Mouse (Mus musculus) brain, adult 10 weeks (tissue): Measurements from ENCODE around the gene Npas4. TPM values are rescaled to one million over a fixed set of nuclear protein-coding genes. Genes with fewer than 3 reads are reported as not detected.

Experiments used
- polyA plus RNA-seq: library from polyadenylated mRNA; stranded (reverse); fragments of 350-450 nt; fragmentation: Illumina TruSeq; extraction: RNeasy Lipid Tissue Mini Kit (QIAGEN cat#74804); gene quantifications from one replicate; pipeline ENCODE4 v1.2.3, GENCODE M21; 2015; ENCODE audit warnings: low read depth, low replicate concordance

Npas4 gene
- 12.4 TPM for polyA plus RNA-seq

GRCm38 (mm10) chr19:4990256-4990625 is at the start of gene Npas4:
Gene Npas4, minus strand, starts transcription at chr19:4990316.

GRCm38 (mm10) chr19:5038709-5039156 is 48.6 kb upstream of the Npas4 start, which contains the start of the genes B4gat1 and AC124502.3:
Gene B4gat1, plus strand, starts transcription at chr19:5038826.
Gene AC124502.3, plus strand, starts transcription at chr19:5038891.

GRCm38 (mm10) chr19:5023621-5024479 is 33.7 kb upstream of the Npas4 start, which contains the start of gene Slc29a2:
Gene Slc29a2, plus strand, starts transcription at chr19:5023860.

GRCm38 (mm10) chr19:4961928-4962601 is 28.1 kb downstream of the Npas4 start, which contains the start of gene Mrpl11:
Gene Mrpl11, plus strand, starts transcription at chr19:4962147.

GRCm38 (mm10) chr19:4942551-4943252 is 47.4 kb downstream of the Npas4 start, which contains the start of gene Peli3:
Gene Peli3, minus strand, starts transcription at chr19:4943127.

Other genes with a start within 250 kb of the Npas4 start
- gene Rbm4b, start 233.8 kb downstream of the Npas4 start, polyA plus RNA-seq: 28.5 TPM
- gene Rbm4, start 196.4 kb downstream of the Npas4 start, polyA plus RNA-seq: 41.4 TPM
- gene Gm21992, start 178.7 kb downstream of the Npas4 start, polyA plus RNA-seq: 15.5 TPM
- 18.0 TPM for gene Rbm14, start 178.7 kb downstream of the Npas4 start, polyA plus RNA-seq
- gene Ccs, start 151.0 kb downstream of the Npas4 start, polyA plus RNA-seq: 37.6 TPM
- 1.8 TPM for gene Ccdc87, start 150.9 kb downstream of the Npas4 start, polyA plus RNA-seq
- 85.3 TPM for gene Ctsf, start 135.2 kb downstream of the Npas4 start, polyA plus RNA-seq
- gene Actn3, start 112.4 kb downstream of the Npas4 start, polyA plus RNA-seq: 1.2 TPM
- 23.6 TPM for gene Zdhhc24, start 111.6 kb downstream of the Npas4 start, polyA plus RNA-seq
- gene Bbs1, start 83.7 kb downstream of the Npas4 start, polyA plus RNA-seq: 26.4 TPM
- 45.4 TPM for gene Dpp3, start 62.0 kb downstream of the Npas4 start, polyA plus RNA-seq
- gene Peli3, start 47.2 kb downstream of the Npas4 start, polyA plus RNA-seq: 16.6 TPM
- gene Mrpl11, start 28.2 kb downstream of the Npas4 start, polyA plus RNA-seq: 106 TPM
- gene Slc29a2, start 33.5 kb upstream of the Npas4 start, polyA plus RNA-seq: 14.1 TPM
- gene B4gat1, start 48.5 kb upstream of the Npas4 start, polyA plus RNA-seq: 133 TPM
- 3.9 TPM for gene AC124502.3, start 48.6 kb upstream of the Npas4 start, polyA plus RNA-seq
- gene Brms1, start 51.0 kb upstream of the Npas4 start, polyA plus RNA-seq: 31.7 TPM
- 38.7 TPM for gene Rin1, start 60.2 kb upstream of the Npas4 start, polyA plus RNA-seq
- 3.2 TPM for gene Cd248, start 77.8 kb upstream of the Npas4 start, polyA plus RNA-seq
- gene Tmem151a, start 95.2 kb upstream of the Npas4 start, polyA plus RNA-seq: 107 TPM
- 32.8 TPM for gene Yif1a, start 98.2 kb upstream of the Npas4 start, polyA plus RNA-seq
- 266 TPM for gene Cnih2, start 108.2 kb upstream of the Npas4 start, polyA plus RNA-seq
- gene Rab1b, start 116.8 kb upstream of the Npas4 start, polyA plus RNA-seq: 157 TPM
- 211 TPM for gene Klc2, start 128.2 kb upstream of the Npas4 start, polyA plus RNA-seq